8 mouse cellular contexts compared by ENCODE assay signal in the genomic region with DNA sequence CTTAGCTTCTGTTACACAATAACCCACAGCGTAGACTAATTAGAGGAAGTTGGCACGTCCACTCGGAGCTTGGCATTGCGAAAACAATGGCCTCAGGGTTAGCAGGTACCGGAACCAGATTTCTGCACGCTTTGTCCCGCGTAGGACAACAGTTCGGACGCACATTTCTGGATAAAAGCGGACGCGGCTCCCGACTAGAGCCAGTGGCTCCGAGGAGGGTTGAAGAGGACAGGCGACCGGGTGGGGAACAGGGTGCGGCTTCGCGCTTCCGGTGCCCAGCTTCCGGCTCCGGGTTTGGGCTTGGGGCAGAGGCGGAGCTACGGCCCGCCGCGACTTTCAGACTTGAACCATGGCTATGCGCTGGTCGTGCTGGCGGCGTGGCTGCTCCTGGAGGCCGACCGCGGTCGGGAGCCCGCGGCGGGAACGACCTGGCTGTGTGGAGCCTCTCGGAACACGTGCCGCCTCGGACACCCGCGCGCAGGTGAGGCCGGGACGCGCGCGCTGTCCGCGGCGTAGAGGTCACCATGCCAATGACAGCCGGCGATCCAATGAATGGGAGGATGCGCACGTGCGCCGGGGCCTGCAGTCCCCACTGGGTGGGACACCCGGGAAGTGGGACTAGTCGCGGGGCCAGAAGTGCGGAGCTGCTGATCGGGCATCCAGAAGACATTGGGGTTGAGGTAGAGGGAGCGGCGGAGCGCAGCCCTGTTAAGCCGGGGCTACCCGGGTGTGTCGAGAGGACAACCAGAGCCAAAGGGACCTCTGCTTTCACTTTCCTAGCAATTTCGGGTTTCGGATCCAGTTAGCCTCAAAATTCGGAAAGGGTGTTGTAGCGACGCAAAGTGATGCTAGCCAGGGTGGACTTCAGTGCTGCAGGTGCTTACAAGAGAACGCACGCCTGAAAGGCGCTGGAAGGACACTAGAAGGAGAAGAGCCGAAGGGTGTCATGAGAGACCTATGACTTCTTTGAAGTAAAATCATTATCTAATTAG. TPM values are rescaled to one million over a fixed set of nuclear protein-coding genes. Genes with fewer than 3 reads are reported as not detected.
A peak's percentile ranks its signal among the peaks of the same experiment; 100 is the strongest.
DNase-seq lines count a peak whose midpoint lies in the region; ATAC-seq lines count a peak whose summit lies in the region.

Pdss1 (plus strand) TSS at position 241 of the 992 bp plus-strand sequence.

- no peaks in the 10 kb centered on the region for H3K9me3 ChIP-seq in hindbrain, embryonic 16.5 days (ENCODE audit: control insufficient read depth, low read length)

- no peaks in the 10 kb centered on the region for H3K27me3 ChIP-seq in hindbrain, embryonic 16.5 days (replicated peaks; ENCODE audit: control insufficient read depth, insufficient read depth, low read length)

- DNase-seq in WW6 (ENCODE audit: low read depth, low spot score), result peak; percentile 83
- DNase-seq in cerebellum, postnatal 4 days (ENCODE audit: low spot score in 2 of 2), result peak; percentile 75 to 90
- DNase-seq in gastrocnemius, adult 18-20 months (ENCODE audit: low spot score), result peak; percentile 89
- peak; percentile 88 to 92 for DNase-seq in left cerebral cortex, adult 18-20 months (ENCODE audit: low spot score in 2 of 2)
- DNase-seq in right cerebral cortex, adult 18-20 months, result peak; percentile 93
- peak; percentile 60 for DNase-seq in urinary bladder, postnatal 10 days (ENCODE audit: low spot score)

- peaks cover 5% of the 10 kb centered on the region for H3K4me1 ChIP-seq in hindbrain, embryonic 16.5 days (ENCODE audit: control insufficient read depth, insufficient read depth, low read depth, low read length)

- H3K9ac ChIP-seq in hindbrain, embryonic 16.5 days (ENCODE audit: low read depth, low read length), result peak within 1 kb of the TSS; percentile 87

- under 1% methylated on average over 81 of the region's 81 CpGs for WGBS in hindbrain, embryonic 16.5 days
- under 1% methylated on average over 80 of the region's 81 CpGs for WGBS in macrophage (ENCODE audit: missing documents)

- H3K4me3 ChIP-seq in hindbrain, embryonic 16.5 days (ENCODE audit: low read length), result peak within 1 kb of the TSS; percentile 92
- peak within 1 kb of the TSS; percentile 93 for H3K4me3 ChIP-seq in macrophage (ENCODE audit: inconsistent target)

- ATAC-seq in hindbrain, embryonic 16.5 days, result peak; percentile 100

- H3K79me2 ChIP-seq in macrophage (ENCODE audit: inconsistent target), result peaks cover 46% of the 10 kb centered on the region

- H3K4me2 ChIP-seq in hindbrain, embryonic 16.5 days (ENCODE audit: low read length), result peak within 1 kb of the TSS; percentile 79

- no peaks in the 10 kb centered on the region for H3K36me3 ChIP-seq in hindbrain, embryonic 16.5 days (ENCODE audit: control insufficient read depth, insufficient read depth, low read length)
- H3K36me3 ChIP-seq in macrophage (ENCODE audit: inconsistent target), result no peaks in the 10 kb centered on the region

- H3K27ac ChIP-seq in hindbrain, embryonic 16.5 days (ENCODE audit: low read depth, low read length), result peak within 1 kb of the TSS; percentile 86
- peak within 1 kb of the TSS; percentile 85 for H3K27ac ChIP-seq in macrophage

RNA-seq across cellular contexts. Expression of gene Pdss1, which starts in this region (rescaled TPM):
- total RNA-seq in gastrocnemius, adult 18-20 months (2021), result 10 to 100 TPM in 1 of 2 experiments, 1 to 10 TPM in 1; 9.0 to 11.4 TPM
- 26.4 and 26.6 TPM in 2 replicates for polyA plus RNA-seq in hindbrain, embryonic 16.5 days (2015; fragmentation: Nextera tagmentation; extraction: Ambion mirVana)
- 10 to 100 TPM; 10.8 to 17.2 TPM for total RNA-seq in left cerebral cortex, adult 18-20 months (2021)
- 10 to 100 TPM in 25 of 26 experiments, 1 to 10 TPM in 1; 9.5 to 59.2 (median 27.6) TPM for total RNA-seq in macrophage (2018; cell fraction: chromatin; rRNA removed)
- 1 to 10 TPM; 1.9 to 6.2 (median 3.9) TPM for total RNA-seq in macrophage (2018; cell fraction: cytosol; rRNA removed)
- 10 to 100 TPM in 23 of 26 experiments, 1 to 10 TPM in 3; 7.0 to 72.3 (median 16.6) TPM for total RNA-seq in macrophage (2018; cell fraction: nucleus; rRNA removed)
- 2.2 to 8.1 TPM (median 5.0 TPM) in 3 replicates for polyA plus RNA-seq in macrophage (2018)

Comparison
In these comparisons a context has a peak if more than half of its experiments do, and no peak if none do; other contexts are left out.
1. Peak in every context shown above with its lines: DNase-seq, ATAC-seq, H3K4me3 ChIP-seq and H3K27ac ChIP-seq.